Mouse (Mus musculus): ENCODE results near the gene Gm20518. TPM values are rescaled to one million over a fixed set of nuclear protein-coding genes. Genes with fewer than 3 reads are reported as not detected.

The Gm20518 gene
- polyA plus RNA-seq, 1 experiment: 0.08 TPM

- peak overlapping the region; percentile 91 for H3K4me2 ChIP-seq (ENCODE audit: low read depth)
- peaks cover 5% of the 10 kb centered on the region for H3K27me3 ChIP-seq (ENCODE audit: control insufficient read depth, insufficient read depth, insufficient read length)
- peak overlapping the region; percentile 60 for H3ac ChIP-seq (ENCODE audit: control insufficient read depth, insufficient read length)
- peak overlapping the region; percentile 88 for H3K4me3 ChIP-seq
- no peaks in the 10 kb centered on the region for H3K36me3 ChIP-seq (ENCODE audit: control insufficient read depth, insufficient read depth)
- peak; percentile 97 for TF ChIP-seq POLR2AphosphoS2 (IDR thresholded peaks at IDR 0.05; ENCODE audit: insufficient read length, low read depth)
- no peak for TF ChIP-seq CEBPB (IDR thresholded peaks at IDR 0.05; ENCODE audit: insufficient read depth, poor library complexity, severe bottlenecking)
- TF ChIP-seq TCF12 (IDR thresholded peaks at IDR 0.05; ENCODE audit: insufficient read depth, poor library complexity, severe bottlenecking): no peak
- TF ChIP-seq SRF (IDR thresholded peaks at IDR 0.05; ENCODE audit: control insufficient read depth, insufficient read length, low read depth): peak; percentile 38
- peak in 1 of 3 experiments; percentile 28 for TF ChIP-seq MYOG (IDR thresholded peaks at IDR 0.05; ENCODE audit: control insufficient read depth in 1 of 3, insufficient read depth in 1 of 3, insufficient read length in 2 of 3, low read depth in 2 of 3)
- TF ChIP-seq POLR2A (IDR thresholded peaks at IDR 0.05; ENCODE audit: insufficient read length, low read depth): peak; percentile 88
- TF ChIP-seq TCF3 (IDR thresholded peaks at IDR 0.05; ENCODE audit: insufficient read length, low read depth): no peak
- peak in 1 of 3 experiments; percentile 29 for TF ChIP-seq MYOD1 (IDR thresholded peaks at IDR 0.05; ENCODE audit: control insufficient read depth in 1 of 3, insufficient read length in 2 of 3, low read depth in 2 of 3)
- TF ChIP-seq USF1 (IDR thresholded peaks at IDR 0.05; ENCODE audit: low read depth): peak; percentile 20
- no peaks in the 10 kb centered on the region for H3K79me2 ChIP-seq (ENCODE audit: control insufficient read depth, insufficient read depth)
Measured at GRCm38 (mm10) chr16:17921325-17922162, 30.1 kb upstream of the Gm20518 start.

GRCm38 (mm10) chr16:17920586-17920985 is 29.1 kb upstream of the Gm20518 start:
- Histone ChIP-seq H3K4me3 (peak overlapping the region; percentile 88), H3K27me3 (ENCODE audit: control insufficient read depth, insufficient read depth, insufficient read length) (peaks cover 14% of the 10 kb centered on the region), H3K4me2 (ENCODE audit: low read depth) (no peak overlapping the region), H3ac (ENCODE audit: control insufficient read depth, insufficient read length) (no peak overlapping the region), H3K79me2 (ENCODE audit: control insufficient read depth, insufficient read depth) (no peaks in the 10 kb centered on the region), H3K36me3 (ENCODE audit: control insufficient read depth, insufficient read depth) (no peaks in the 10 kb centered on the region)
- TF ChIP-seq TCF12 (IDR thresholded peaks at IDR 0.05; ENCODE audit: insufficient read depth, poor library complexity, severe bottlenecking) (no peak), MYOD1 (IDR thresholded peaks at IDR 0.05; ENCODE audit: control insufficient read depth in 1 of 3, insufficient read length in 2 of 3, low read depth in 2 of 3) (no peak), SRF (IDR thresholded peaks at IDR 0.05; ENCODE audit: control insufficient read depth, insufficient read length, low read depth) (no peak), POLR2AphosphoS2 (IDR thresholded peaks at IDR 0.05; ENCODE audit: insufficient read length, low read depth) (no peak), TCF3 (IDR thresholded peaks at IDR 0.05; ENCODE audit: insufficient read length, low read depth) (no peak), CEBPB (IDR thresholded peaks at IDR 0.05; ENCODE audit: insufficient read depth, poor library complexity, severe bottlenecking) (no peak), USF1 (IDR thresholded peaks at IDR 0.05; ENCODE audit: low read depth) (no peak), POLR2A (IDR thresholded peaks at IDR 0.05; ENCODE audit: insufficient read length, low read depth) (no peak)

GRCm38 (mm10) chr16:17914307-17915249 is 23.1 kb upstream of the Gm20518 start, which contains the start of gene Gsc2:
Gene Gsc2 (minus strand): TSS chr16:17915059.
- Histone ChIP-seq H3K4me2 (ENCODE audit: low read depth) (peak within 1 kb of the TSS; percentile 24), H3K27me3 (ENCODE audit: control insufficient read depth, insufficient read depth, insufficient read length) (peaks cover 53% of the 10 kb centered on the region), H3K79me2 (ENCODE audit: control insufficient read depth, insufficient read depth) (peaks cover 12% of the 10 kb centered on the region), H3K36me3 (ENCODE audit: control insufficient read depth, insufficient read depth) (no peaks in the 10 kb centered on the region), H3K4me3 (no peak within 1 kb of the TSS), H3ac (ENCODE audit: control insufficient read depth, insufficient read length) (no peak within 1 kb of the TSS)
- TF ChIP-seq USF1 (IDR thresholded peaks at IDR 0.05; ENCODE audit: low read depth) (no peak), E2F4 (IDR thresholded peaks at IDR 0.05; ENCODE audit: insufficient read depth) (no peak), MYOD1 (IDR thresholded peaks at IDR 0.05; ENCODE audit: control insufficient read depth in 1 of 3, insufficient read length in 2 of 3, low read depth in 2 of 3) (peak in 1 of 3 experiments; percentile 21)

- Histone ChIP-seq H3ac (ENCODE audit: control insufficient read depth, insufficient read length) (peak within 1 kb of the TSS; percentile 53), H3K27me3 (ENCODE audit: control insufficient read depth, insufficient read depth, insufficient read length) (peaks cover 43% of the 10 kb centered on the region), H3K4me2 (ENCODE audit: low read depth) (peak within 1 kb of the TSS; percentile 98), H3K79me2 (ENCODE audit: control insufficient read depth, insufficient read depth) (peaks cover 19% of the 10 kb centered on the region), H3K36me3 (ENCODE audit: control insufficient read depth, insufficient read depth) (peaks cover 15% of the 10 kb centered on the region), H3K4me3 (peak within 1 kb of the TSS; percentile 65)
- TF ChIP-seq MYOG (IDR thresholded peaks at IDR 0.05; ENCODE audit: control insufficient read depth in 1 of 3, insufficient read depth in 1 of 3, insufficient read length in 2 of 3, low read depth in 2 of 3) (no peak), USF1 (IDR thresholded peaks at IDR 0.05; ENCODE audit: low read depth) (no peak), E2F4 (IDR thresholded peaks at IDR 0.05; ENCODE audit: insufficient read depth) (no peak), CEBPB (IDR thresholded peaks at IDR 0.05; ENCODE audit: insufficient read depth, poor library complexity, severe bottlenecking) (no peak), TCF12 (IDR thresholded peaks at IDR 0.05; ENCODE audit: insufficient read depth, poor library complexity, severe bottlenecking) (no peak), MYOD1 (IDR thresholded peaks at IDR 0.05; ENCODE audit: control insufficient read depth in 1 of 3, insufficient read length in 2 of 3, low read depth in 2 of 3) (no peak), POLR2A (IDR thresholded peaks at IDR 0.05; ENCODE audit: insufficient read length, low read depth) (peak; percentile 55), POLR2AphosphoS2 (IDR thresholded peaks at IDR 0.05; ENCODE audit: insufficient read length, low read depth) (peak; percentile 59), TCF3 (IDR thresholded peaks at IDR 0.05; ENCODE audit: insufficient read length, low read depth) (no peak), SRF (IDR thresholded peaks at IDR 0.05; ENCODE audit: control insufficient read depth, insufficient read length, low read depth) (peak; percentile 63), REST (IDR thresholded peaks at IDR 0.05; ENCODE audit: insufficient read depth, insufficient read length) (no peak), MAX (IDR thresholded peaks at IDR 0.05; ENCODE audit: low read depth) (no peak)
Measured at GRCm38 (mm10) chr16:17911052-17911595, 19.7 kb upstream of the Gm20518 start, which contains the start of gene Ess2. Gene Ess2 (minus strand): TSS chr16:17911348.
